Mouse (Mus musculus): ENCODE data around the gene Mlh1. TPM values are rescaled to one million over a fixed set of nuclear protein-coding genes. Genes with fewer than 3 reads are reported as not detected.

Mlh1 gene
- 51.8 and 51.9 TPM in 2 replicates for total RNA-seq (2015)
- 46.6 and 58.4 TPM in 2 replicates for total RNA-seq (2017)

DNA sequence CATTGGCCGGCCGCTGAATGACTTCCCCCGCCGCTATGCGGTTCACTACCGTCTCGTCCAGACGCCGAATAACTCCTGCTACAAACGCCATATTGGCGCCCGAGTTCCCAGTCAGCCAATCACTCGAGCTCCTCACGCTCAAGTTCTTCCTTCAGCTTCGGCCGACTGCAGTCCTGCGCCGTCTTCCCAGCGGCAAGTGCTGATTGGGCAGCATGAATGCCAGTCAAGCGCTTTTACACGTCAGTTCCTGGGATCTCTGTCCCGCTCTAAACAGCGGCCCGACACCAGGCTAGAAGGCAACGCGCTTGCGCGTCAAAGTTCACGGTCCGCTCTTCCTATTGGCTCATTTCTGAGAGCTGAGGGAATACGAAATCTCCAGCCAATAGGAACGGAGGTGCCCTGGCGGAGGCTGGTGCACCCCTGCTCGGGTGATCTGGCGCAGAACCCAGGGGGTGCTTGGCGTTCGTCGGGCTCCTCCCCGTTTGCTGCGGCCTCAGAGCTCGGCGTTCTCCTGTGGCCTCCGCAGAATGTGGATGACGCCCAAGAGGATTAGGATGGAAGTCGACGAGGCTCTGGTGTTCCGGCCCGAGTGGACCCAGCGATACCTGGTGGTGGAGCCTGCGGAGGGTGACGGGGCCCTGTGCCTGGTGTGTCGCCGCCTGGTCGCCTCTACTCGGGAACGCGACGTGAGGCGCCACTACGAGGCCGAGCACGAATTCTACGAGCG lies at the start of gene Mlh1, which contains the start of gene Epm2aip1:
Mlh1 (minus strand) TSS at position 358 of the 727 bp plus-strand sequence.
Epm2aip1 (plus strand) TSS at position 496 of the 727 bp plus-strand sequence.
- ATAC-seq (replicated peaks; ENCODE audit: poor library complexity) = peak; percentile 84

DNA sequence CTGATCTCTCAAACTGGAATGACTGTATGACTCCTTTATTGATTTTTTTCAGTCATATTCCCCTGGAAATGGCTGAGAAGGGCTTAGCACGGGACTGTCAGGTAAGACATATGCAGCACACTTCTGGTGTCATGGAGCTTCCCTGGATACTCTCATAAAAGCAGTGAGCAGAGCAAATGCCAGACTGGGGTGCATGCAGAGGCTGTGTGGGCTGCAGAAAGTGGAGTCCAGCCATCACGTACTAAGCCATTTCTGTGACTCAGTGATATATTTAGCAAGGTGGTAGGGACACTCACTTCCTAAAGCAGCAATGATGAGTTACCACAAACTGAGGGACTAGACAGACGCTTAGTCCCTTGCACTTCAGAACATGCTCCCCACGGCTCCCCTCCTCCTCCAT lies 49.3 kb upstream of the Mlh1 start:
- no peak for ATAC-seq (replicated peaks; ENCODE audit: poor library complexity)

DNA sequence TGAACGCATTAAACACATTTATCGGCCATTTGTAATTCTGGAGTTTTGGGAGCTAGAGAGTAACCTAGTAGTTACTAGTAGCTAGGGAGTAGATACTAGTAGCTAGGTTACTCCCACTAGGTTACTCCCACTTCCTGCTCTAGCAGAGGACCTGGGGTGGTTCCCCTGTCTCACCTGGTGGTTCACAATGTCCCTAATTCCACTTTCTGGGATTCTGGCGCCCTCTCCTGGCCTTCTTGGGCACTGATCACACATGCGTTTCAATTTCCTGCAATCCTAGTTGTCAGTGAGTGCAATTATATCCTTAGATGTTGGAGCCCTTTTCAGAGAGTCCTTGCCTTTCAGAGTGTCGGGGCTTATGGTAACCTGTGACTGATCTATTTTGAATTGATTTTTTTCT lies 42.6 kb upstream of the Mlh1 start:
- ATAC-seq (replicated peaks; ENCODE audit: poor library complexity) = peak; percentile 91

DNA sequence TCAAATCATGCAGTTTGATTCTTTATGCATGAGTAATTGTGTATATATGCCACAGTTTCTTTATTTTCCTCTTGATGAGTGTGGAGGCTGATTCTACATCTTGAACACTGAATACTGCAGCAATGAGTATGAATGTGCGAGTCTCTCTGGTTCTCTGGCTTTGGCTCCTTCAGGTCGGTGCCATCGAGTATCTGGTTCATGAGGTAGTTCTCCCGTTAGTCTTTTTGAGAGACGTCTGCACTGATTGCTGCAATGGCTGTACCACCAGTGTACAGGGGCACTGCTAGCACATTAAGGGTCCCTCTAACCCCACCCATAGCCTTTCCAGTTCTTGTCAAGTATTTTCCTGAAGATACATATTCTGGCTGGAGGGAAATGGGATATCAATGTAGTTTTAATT lies 42.2 kb upstream of the Mlh1 start:
- ATAC-seq (replicated peaks; ENCODE audit: poor library complexity) = no peak

DNA sequence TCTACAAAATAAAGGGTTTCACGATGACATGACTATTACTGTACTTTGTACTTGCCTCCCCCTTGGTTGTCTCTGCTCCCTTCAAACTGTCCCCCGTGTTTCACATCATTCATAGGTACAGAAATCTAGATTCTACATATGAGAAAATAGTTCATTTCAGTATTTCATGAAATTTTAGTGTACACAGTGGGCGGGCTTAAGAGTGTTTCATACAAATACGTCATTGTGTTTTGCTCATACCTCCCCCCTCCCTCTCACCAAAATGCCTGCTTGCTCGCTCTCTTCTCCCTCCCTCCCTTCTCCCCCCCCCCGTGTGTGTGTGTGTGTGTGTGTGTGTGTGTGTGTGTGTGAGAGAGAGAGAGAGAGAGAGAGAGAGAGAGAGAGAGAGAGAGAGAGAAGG lies 41.7 kb upstream of the Mlh1 start:
- no peak for ATAC-seq (replicated peaks; ENCODE audit: poor library complexity)

DNA sequence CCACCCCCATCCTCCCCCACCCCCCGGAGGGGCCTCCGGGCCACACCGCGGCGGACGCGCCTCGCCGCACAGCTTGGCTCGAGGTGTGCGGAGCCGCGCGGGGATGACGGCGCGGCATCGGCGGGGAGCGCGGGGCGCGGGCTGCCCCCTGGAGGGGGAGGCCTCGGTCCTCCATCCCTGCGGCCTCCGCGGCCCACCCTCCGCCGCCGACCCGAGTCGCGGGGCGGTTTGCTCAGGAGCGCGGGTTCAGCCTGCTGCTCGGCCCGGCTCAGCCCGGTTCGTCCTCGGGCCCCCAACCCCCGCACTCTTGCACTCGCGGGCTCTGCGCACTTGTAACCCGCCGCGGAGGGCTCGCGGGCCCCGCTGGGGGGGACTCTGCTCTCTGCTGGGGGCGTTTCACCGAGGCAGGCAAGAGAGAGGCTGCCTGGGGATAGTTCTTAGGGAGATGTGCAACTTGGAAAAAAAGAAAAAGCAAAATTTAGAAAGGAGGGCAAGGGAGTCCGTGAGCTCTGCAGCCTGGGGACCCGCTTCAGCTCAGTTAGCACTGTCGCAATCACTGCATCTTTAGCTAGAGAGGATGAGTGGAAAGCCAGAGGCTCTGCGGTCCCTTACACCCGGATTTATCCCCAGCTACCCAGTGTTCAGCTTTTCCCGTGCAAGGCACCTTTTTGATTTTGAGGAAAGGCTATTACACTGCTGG lies 41.0 kb upstream of the Mlh1 start:
- no peak for ATAC-seq (replicated peaks; ENCODE audit: poor library complexity)

DNA sequence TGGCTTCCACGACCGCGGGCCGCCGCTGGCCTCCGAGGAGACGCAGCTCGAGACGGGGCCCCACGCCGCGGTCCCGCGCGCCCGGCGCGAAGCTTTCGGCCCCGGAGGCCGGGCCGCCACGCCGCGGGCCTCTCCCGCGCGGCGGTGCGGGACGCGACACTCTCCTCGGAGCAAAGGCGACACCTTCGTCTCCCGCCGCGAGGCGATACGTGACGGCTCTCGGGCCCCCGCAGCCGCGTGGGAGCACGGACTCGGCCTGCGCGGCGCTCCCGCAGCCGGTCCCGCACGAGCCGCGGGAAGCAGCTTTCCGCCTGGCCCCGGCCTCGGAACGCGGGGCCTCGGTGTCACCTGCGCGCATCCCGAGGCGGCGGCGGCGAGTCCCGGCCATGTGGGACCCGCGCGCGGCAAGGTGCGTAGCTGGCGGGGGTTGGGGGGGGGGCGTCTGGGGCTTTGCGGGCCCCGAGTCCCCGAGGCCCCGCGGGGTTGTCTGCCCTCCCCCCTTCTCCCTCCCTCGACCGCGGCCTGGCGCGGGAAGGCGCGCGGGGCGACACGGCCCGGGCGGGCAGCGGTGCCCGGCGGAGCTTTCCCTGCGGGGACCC lies 40.4 kb upstream of the Mlh1 start:
- no peak for ATAC-seq (replicated peaks; ENCODE audit: poor library complexity)

- ATAC-seq (replicated peaks; ENCODE audit: poor library complexity) = 0 out of 2 replicates have a peak, but pooled peaks have one; percentile 9
These were observed 39.6 kb upstream of the Mlh1 start, which contains the start of gene Trank1 for GRCm38 (mm10) chr9:111311031-111311842. Trank1 (plus strand) TSS chr9:111311739.

- no peak for ATAC-seq (replicated peaks; ENCODE audit: poor library complexity)
These were observed 34.6 kb upstream of the Mlh1 start for GRCm38 (mm10) chr9:111306142-111306541.

- ATAC-seq (replicated peaks; ENCODE audit: poor library complexity) = no peak
These were observed 32.4 kb upstream of the Mlh1 start for GRCm38 (mm10) chr9:111304036-111304435.

- ATAC-seq (replicated peaks; ENCODE audit: poor library complexity) = no peak
These were observed 30.7 kb upstream of the Mlh1 start for GRCm38 (mm10) chr9:111302196-111302831.

GRCm38 (mm10) chr9:111298606-111299005 lies 27.0 kb upstream of the Mlh1 start:
- ATAC-seq (replicated peaks; ENCODE audit: poor library complexity) = no peak

DNA sequence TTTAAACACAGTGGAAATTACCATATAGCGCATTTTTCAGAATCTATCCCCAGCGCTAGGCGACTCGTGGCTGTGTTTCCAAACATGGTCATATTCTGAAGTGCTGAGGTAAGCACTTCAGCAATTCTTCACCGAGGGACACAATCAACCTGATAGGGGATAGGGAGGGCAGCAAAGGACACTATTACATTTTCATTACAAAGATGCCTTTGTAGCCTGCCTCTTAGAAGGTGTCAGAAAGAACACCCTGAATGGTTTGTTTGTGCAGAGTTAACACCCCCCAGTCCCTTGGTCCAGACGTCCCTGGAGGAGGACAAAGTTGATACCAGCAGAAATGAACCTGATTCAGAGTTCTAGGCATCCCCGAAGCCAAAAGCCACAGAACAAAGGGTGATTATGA lies 24.8 kb upstream of the Mlh1 start:
- ATAC-seq (replicated peaks; ENCODE audit: poor library complexity) = no peak

DNA sequence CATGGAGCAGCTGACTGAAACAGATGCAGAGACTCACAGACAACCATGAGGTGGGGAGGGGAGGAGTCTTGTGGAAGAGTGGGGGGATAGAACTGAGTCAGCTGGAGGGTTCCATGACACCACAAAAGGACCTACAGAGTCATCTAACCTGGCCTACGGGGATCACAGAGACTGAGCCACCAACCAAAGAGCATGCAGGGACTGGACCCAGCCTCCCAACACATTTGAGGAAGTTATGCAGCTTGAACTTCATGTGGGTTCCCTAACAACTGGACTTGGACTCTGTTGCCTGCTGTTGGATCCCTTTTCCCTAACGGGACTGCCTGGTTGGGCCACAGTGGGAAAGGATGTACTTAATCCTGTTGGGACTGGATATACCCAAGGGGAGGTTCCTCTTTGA lies 23.7 kb upstream of the Mlh1 start:
- no peak; the same call in 1 of the 2 replicates for ATAC-seq (replicated peaks; ENCODE audit: poor library complexity)

DNA sequence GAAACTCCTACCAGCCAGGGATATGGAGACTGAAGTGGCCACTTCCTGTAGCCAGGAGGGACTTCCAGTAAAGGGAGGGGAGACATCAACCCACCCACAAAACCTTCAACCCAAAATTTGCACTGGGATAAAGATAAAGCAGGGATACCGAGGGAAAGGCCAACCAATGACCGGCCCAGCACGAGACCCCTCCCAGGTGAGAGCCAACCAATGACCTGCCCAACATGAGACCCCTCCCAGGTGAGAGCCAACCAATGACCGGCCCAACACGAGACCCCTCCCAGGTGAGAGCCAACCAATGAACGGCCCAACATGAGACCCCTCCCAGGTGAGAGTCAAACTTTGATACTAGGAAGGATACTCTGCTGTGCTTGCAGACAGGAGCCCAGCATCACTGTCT lies 23.3 kb upstream of the Mlh1 start:
- no peak for ATAC-seq (replicated peaks; ENCODE audit: poor library complexity)

DNA sequence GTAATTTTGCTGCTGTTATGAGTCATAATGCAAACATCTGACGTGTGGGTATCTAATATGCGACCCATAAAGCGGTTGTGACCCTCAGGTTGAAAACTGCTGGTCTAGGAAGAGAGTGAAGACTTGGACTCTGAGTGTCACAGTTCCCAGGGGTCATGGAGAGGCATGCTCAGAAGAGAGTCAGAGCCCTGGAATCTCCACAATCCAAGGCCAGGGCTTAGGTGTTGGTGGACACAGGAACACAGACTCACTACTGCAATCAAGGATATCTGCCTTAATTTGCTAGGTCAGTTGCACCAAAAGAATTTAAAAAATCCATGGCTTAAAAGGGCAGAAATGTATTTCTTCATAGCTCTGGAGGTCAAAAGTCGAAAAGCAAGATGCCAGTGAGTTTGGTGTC lies 21.6 kb upstream of the Mlh1 start:
- no peak for ATAC-seq (replicated peaks; ENCODE audit: poor library complexity)

- no peak for ATAC-seq (replicated peaks; ENCODE audit: poor library complexity)
These were observed 19.0 kb upstream of the Mlh1 start for GRCm38 (mm10) chr9:111290539-111291100.

DNA sequence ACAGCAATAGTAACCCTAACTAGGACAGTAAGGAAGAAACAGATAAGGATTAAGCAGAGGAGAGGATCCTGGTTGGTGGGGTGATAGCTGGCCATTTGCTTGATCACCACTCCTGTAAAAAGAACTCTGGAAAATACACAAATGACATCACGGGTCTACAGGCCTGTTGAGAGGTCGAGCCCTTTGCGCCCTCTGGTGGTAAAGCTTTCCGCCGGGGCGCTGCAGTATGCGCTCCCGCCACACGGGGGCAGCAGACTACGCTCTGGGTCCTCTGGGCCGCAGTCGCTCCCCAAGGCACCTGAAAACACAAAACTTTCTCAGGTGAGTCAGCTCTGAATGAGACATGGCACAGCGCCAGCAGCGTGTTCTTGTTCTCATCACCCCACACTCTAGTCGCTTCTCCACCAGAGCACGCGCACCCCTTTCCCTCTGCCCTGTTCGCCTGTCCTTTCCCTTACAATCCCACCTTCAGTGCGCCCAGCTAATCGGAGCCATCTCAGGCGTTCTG lies 18.3 kb upstream of the Mlh1 start:
- ATAC-seq (replicated peaks; ENCODE audit: poor library complexity) = peak; percentile 97

DNA sequence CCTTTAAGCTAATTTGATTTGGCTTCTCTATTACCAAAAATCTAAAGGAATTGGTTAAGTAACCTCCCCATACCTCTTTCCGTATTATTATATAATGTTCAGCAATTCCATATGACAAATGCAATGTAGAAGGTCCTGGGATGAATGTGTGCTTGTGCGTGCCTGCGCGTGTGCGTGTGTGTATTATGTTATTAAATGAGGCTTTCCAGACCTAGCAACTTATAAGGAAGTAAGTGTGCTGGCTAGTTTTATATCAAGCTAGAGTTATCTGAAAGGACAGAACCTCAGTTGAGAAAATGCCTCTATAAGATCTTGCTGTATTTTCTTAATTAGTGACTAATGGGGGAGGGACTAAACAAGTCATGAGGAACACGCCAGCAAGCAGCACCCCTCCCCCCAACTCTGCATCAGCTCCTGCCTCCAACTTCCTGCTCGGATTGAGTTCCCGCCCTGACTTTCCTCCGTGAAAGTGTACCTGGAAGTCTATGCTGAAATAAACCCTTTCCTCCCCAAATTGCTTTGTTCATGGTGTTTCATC lies 17.8 kb upstream of the Mlh1 start:
- peak; percentile 57 for ATAC-seq (replicated peaks; ENCODE audit: poor library complexity)

GRCm38 (mm10) chr9:111287956-111288355 lies 16.4 kb upstream of the Mlh1 start:
- ATAC-seq (replicated peaks; ENCODE audit: poor library complexity) = no peak

All from megakaryocyte progenitor cell, adult 5-6 weeks (primary cell).